Mouse (Mus musculus) liver, embryonic 16.5 days (tissue): ENCODE measurements at regions not wholly inside any gene's neighbourhood (a gene's known extent, or its start where the extent isn't known, plus 50 kb on each side); places are given as distances from the start of the nearest gene placed in this dataset.
"Not testable (repeated sequence)": the region's sequence is repeated elsewhere in the genome, so short reads cannot be mapped to it uniquely, and the experiment has no call there.

Experiments
- ATAC-seq: fragments of 200-750 bp; cut with Nextera tagmentation; 2 replicates; pipeline ENCODE4 v1.8.0; 2017; ENCODE audit warnings: low read depth, mild to moderate bottlenecking, moderate number of reproducible peaks, moderate library complexity
- H3K27ac ChIP-seq: fragments of 300-500 bp; sonication (generic); 2 replicates; pipeline ENCODE4 v1.5.1; 2014; ENCODE audit warnings: mild to moderate bottlenecking, low read length
- H3K27me3 ChIP-seq: fragments of 300-500 bp; sonication (generic); 2 replicates; pipeline ENCODE4 v1.6.1; 2014; ENCODE audit warnings: low read depth, low read length, mixed read lengths; ENCODE audit not compliant: control insufficient read depth, insufficient read depth
- H3K36me3 ChIP-seq: fragments of 300-500 bp; sonication (generic); 2 replicates; pipeline ENCODE4 v1.6.1; 2014; ENCODE audit warnings: mild to moderate bottlenecking; ENCODE audit not compliant: control insufficient read depth, insufficient read depth
- H3K4me1 ChIP-seq: fragments of 300-500 bp; sonication (generic); 2 replicates; pipeline ENCODE4 v1.6.1; 2014; ENCODE audit warnings: low read depth, low read length, mixed read lengths; ENCODE audit not compliant: control insufficient read depth
- H3K4me2 ChIP-seq: fragments of 300-500 bp; sonication (generic); 2 replicates; pipeline ENCODE4 v1.6.1; 2014; ENCODE audit warnings: low read depth, low read length, mixed read lengths
- H3K4me3 ChIP-seq: fragments of 300-500 bp; sonication (generic); 2 replicates; pipeline ENCODE4 v1.5.1; 2014; ENCODE audit warnings: low read depth, mild to moderate bottlenecking, low read length
- H3K9ac ChIP-seq: fragments of 300-500 bp; sonication (generic); 2 replicates; pipeline ENCODE4 v1.6.1; 2014; ENCODE audit warnings: low read depth, low read length
- H3K9me3 ChIP-seq: fragments of 300-500 bp; sonication (generic); replicated peaks from 2 replicates; pipeline ENCODE4 v1.6.1; 2016; ENCODE audit warnings: low read length; ENCODE audit not compliant: control insufficient read depth
- WGBS: fragments of 180-500 bp; shearing (Covaris S2); extraction: QIAGEN DNeasy Blood & Tissue Kit; methylation state at CpG from one replicate; pipeline ENCODE4 v1.1.7; 2014; ENCODE audit not compliant: insufficient replicate concordance; 5-methylcytosine and 5-hydroxymethylcytosine counted together

- WGBS = 52% methylated on average over 4 of the region's 4 CpGs
- no peak for ATAC-seq
- Histone ChIP-seq H3K4me3 (no peak overlapping the region), H3K27me3 (no peaks in the 10 kb centered on the region), H3K36me3 (no peaks in the 10 kb centered on the region), H3K4me1 (no peaks in the 10 kb centered on the region), H3K4me2 (no peak overlapping the region), H3K9ac (no peak overlapping the region), H3K27ac (no peak overlapping the region), H3K9me3 (no peaks in the 10 kb centered on the region)
Measured at GRCm38 (mm10) chr16:86826641-86827040, 527.3 kb upstream of the N6amt1 start.

GRCm38 (mm10) chr16:86823496-86823895 lies 530.5 kb upstream of the N6amt1 start:
- no peaks in the 10 kb centered on the region for H3K27me3 ChIP-seq
- H3K4me1 ChIP-seq = no peaks in the 10 kb centered on the region
- no peak overlapping the region for H3K4me3 ChIP-seq
- H3K9ac ChIP-seq = no peak overlapping the region
- no peak overlapping the region for H3K27ac ChIP-seq
- no peaks in the 10 kb centered on the region for H3K36me3 ChIP-seq
- ATAC-seq = no peak
- WGBS = 61% methylated on average over 1 of the region's 1 CpGs
- H3K9me3 ChIP-seq = no peaks in the 10 kb centered on the region
- H3K4me2 ChIP-seq = no peak overlapping the region

- Histone ChIP-seq H3K9ac (no peak overlapping the region), H3K4me2 (no peak overlapping the region), H3K27me3 (no peaks in the 10 kb centered on the region), H3K4me1 (no peaks in the 10 kb centered on the region), H3K9me3 (no peaks in the 10 kb centered on the region), H3K36me3 (no peaks in the 10 kb centered on the region), H3K27ac (no peak overlapping the region), H3K4me3 (no peak overlapping the region)
- ATAC-seq = no peak
- WGBS = 79% methylated on average over 2 of the region's 2 CpGs
Measured at GRCm38 (mm10) chr16:86821586-86821985, 532.4 kb upstream of the N6amt1 start.

- H3K36me3 ChIP-seq, H3K9me3 ChIP-seq, H3K27me3 ChIP-seq, H3K4me3 ChIP-seq, H3K27ac ChIP-seq, H3K9ac ChIP-seq, H3K4me1 ChIP-seq, H3K4me2 ChIP-seq, ATAC-seq: not testable (repeated sequence)
- 40% methylated on average over 1 of the region's 1 CpGs for WGBS
Measured at GRCm38 (mm10) chr16:86818639-86819038, 535.3 kb upstream of the N6amt1 start.

GRCm38 (mm10) chr16:86816763-86817593 lies 537.0 kb upstream of the N6amt1 start:
- WGBS = 32% methylated on average over 8 of the region's 8 CpGs
- Histone ChIP-seq H3K27me3 (no peaks in the 10 kb centered on the region), H3K4me1 (no peaks in the 10 kb centered on the region), H3K9me3 (no peaks in the 10 kb centered on the region), H3K4me2 (no peak overlapping the region; the same call in 1 of the 2 replicates), H3K4me3 (no peak overlapping the region), H3K36me3 (no peaks in the 10 kb centered on the region), H3K9ac (no peak overlapping the region), H3K27ac (peak overlapping the region; percentile 77)
- ATAC-seq = peak; percentile 87

GRCm38 (mm10) chr16:86816006-86816405 lies 538.0 kb upstream of the N6amt1 start:
- no peaks in the 10 kb centered on the region for H3K27me3 ChIP-seq
- no peaks in the 10 kb centered on the region for H3K36me3 ChIP-seq
- H3K4me2 ChIP-seq = no peak overlapping the region
- no peak overlapping the region for H3K27ac ChIP-seq
- no peak overlapping the region for H3K4me3 ChIP-seq
- H3K4me1 ChIP-seq = no peaks in the 10 kb centered on the region
- no peak for ATAC-seq
- H3K9me3 ChIP-seq = no peaks in the 10 kb centered on the region
- WGBS = 52% methylated on average over 2 of the region's 2 CpGs
- H3K9ac ChIP-seq = no peak overlapping the region

GRCm38 (mm10) chr16:86812692-86813091 lies 541.3 kb upstream of the N6amt1 start:
- Histone ChIP-seq H3K36me3 (no peaks in the 10 kb centered on the region), H3K4me1 (no peaks in the 10 kb centered on the region), H3K9me3 (no peaks in the 10 kb centered on the region), H3K4me3 (no peak overlapping the region), H3K27ac (no peak overlapping the region), H3K27me3 (no peaks in the 10 kb centered on the region), H3K9ac (no peak overlapping the region), H3K4me2 (no peak overlapping the region)
- ATAC-seq = no peak
- WGBS = 68% methylated on average over 5 of the region's 5 CpGs

GRCm38 (mm10) chr16:86808644-86809324 lies 545.2 kb upstream of the N6amt1 start:
- H3K4me2 ChIP-seq = no peak overlapping the region
- H3K9ac ChIP-seq = no peak overlapping the region
- no peaks in the 10 kb centered on the region for H3K9me3 ChIP-seq
- H3K27me3 ChIP-seq = no peaks in the 10 kb centered on the region
- no peak overlapping the region for H3K27ac ChIP-seq
- ATAC-seq = peak; percentile 48; the same call in 1 of the 2 replicates
- WGBS = 45% methylated on average over 5 of the region's 5 CpGs
- H3K4me1 ChIP-seq = no peaks in the 10 kb centered on the region
- no peak overlapping the region for H3K4me3 ChIP-seq
- no peaks in the 10 kb centered on the region for H3K36me3 ChIP-seq

GRCm38 (mm10) chr16:86806374-86806773 lies 547.6 kb upstream of the N6amt1 start:
- Histone ChIP-seq H3K27me3 (no peaks in the 10 kb centered on the region), H3K9ac (no peak overlapping the region), H3K9me3 (no peaks in the 10 kb centered on the region), H3K4me2 (no peak overlapping the region), H3K27ac (no peak overlapping the region), H3K4me1 (no peaks in the 10 kb centered on the region), H3K36me3 (no peaks in the 10 kb centered on the region), H3K4me3 (no peak overlapping the region)
- ATAC-seq = no peak
- 63% methylated on average over 2 of the region's 2 CpGs for WGBS
